ENCODE assay signal across 9 mouse cellular contexts in genomic region chr13:24318618-24319017, GRCm38 (mm10). TPM values are rescaled to one million over a fixed set of nuclear protein-coding genes. Genes with fewer than 3 reads are reported as not detected.
DNase-seq lines count a peak whose midpoint lies in the region; ATAC-seq and TF ChIP-seq lines count a peak whose summit lies in the region.
"Had no signal": no experiment of that assay in that cellular context is flagged by ENCODE, and none has a peak within 500 bp of the region (broad histone marks: within the 10 kb centered on the region; RNA-seq: fewer than 3 reads in every experiment).

No protein-coding gene starts in this region.

- H3K9ac ChIP-seq in lung, postnatal 0 days (replicated peaks; ENCODE audit: low read depth): no peak overlapping the region
- H3K9ac ChIP-seq: embryonic facial prominence, embryonic 12.5 days had no signal

- H3K36me3 ChIP-seq in lung, postnatal 0 days (ENCODE audit: insufficient read depth, low read length): no peaks in the 10 kb centered on the region
- H3K36me3 ChIP-seq: embryonic facial prominence, embryonic 12.5 days had no signal

- no peaks in the 10 kb centered on the region for H3K4me1 ChIP-seq in lung, postnatal 0 days (ENCODE audit: insufficient read depth, low read depth, low read length)
- H3K4me1 ChIP-seq: embryonic facial prominence, embryonic 12.5 days had no signal

- H3K4me2 ChIP-seq in lung, postnatal 0 days (replicated peaks; ENCODE audit: low read depth, low read length): no peak overlapping the region
- H3K4me2 ChIP-seq: embryonic facial prominence, embryonic 12.5 days had no signal

- H3K4me3 ChIP-seq in lung, postnatal 0 days (ENCODE audit: low read depth, low read length): no peak overlapping the region
- H3K4me3 ChIP-seq: embryonic facial prominence, embryonic 12.5 days had no signal

- intact Hi-C loops in heart, postnatal 10 days (cut with DNase I): no loop called here

- H3K27me3 ChIP-seq in lung, postnatal 0 days (replicated peaks; ENCODE audit: insufficient read depth, low read length): no peaks in the 10 kb centered on the region
- H3K27me3 ChIP-seq: embryonic facial prominence, embryonic 12.5 days had no signal

- no peak for TF ChIP-seq EP300 in lung, postnatal 0 days (IDR thresholded peaks at IDR 0.05)

- peak; percentile 74 for TF ChIP-seq CTCF in lung, postnatal 0 days (IDR thresholded peaks at IDR 0.05)

- WGBS in lung, postnatal 0 days: 11% methylated on average over 4 of the region's 4 CpGs

- H3K27ac ChIP-seq in lung, postnatal 0 days (ENCODE audit: low read length): no peak overlapping the region
- H3K27ac ChIP-seq: embryonic facial prominence, embryonic 12.5 days had no signal

- no peak for ATAC-seq in lung, postnatal 0 days

- no peaks in the 10 kb centered on the region for H3K9me3 ChIP-seq in lung, postnatal 0 days (ENCODE audit: low read length)
- H3K9me3 ChIP-seq: embryonic facial prominence, embryonic 12.5 days had no signal

- peak; percentile 34 to 61 for DNase-seq in heart, postnatal 10 days
- DNase-seq in heart, adult 8-10 months (ENCODE audit: low spot score): no peak
- DNase-seq in urinary bladder, postnatal 14 days (ENCODE audit: low spot score): peak; percentile 34
- DNase-seq in urinary bladder, postnatal 4 days (ENCODE audit: low spot score in 2 of 2): no peak
- DNase-seq in fibroblast of lung, adult 2 months (ENCODE audit: low read depth): peak; percentile 52
- peak; percentile 63 for DNase-seq in lung, postnatal 0 days (ENCODE audit: low spot score)
- no peak for DNase-seq in yolk sac, embryonic 10.5 days (ENCODE audit: low spot score)
- DNase-seq in gastrocnemius, postnatal 25 days: no peak

RNA-seq across cellular contexts. Expression of gene Cmah, which starts 8.6 kb away (rescaled TPM):
- 1 to 10 TPM; 2.0 to 2.3 TPM for total RNA-seq in heart, postnatal 10 days (2021)
- total RNA-seq in heart, adult 8-10 months (2022): 1 to 10 TPM; 2.6 to 4.1 (median 3.3) TPM
- polyA plus RNA-seq in lung, postnatal 0 days (2015; fragmentation: Nextera tagmentation; extraction: Ambion mirVana): 0.61 and 0.74 TPM in 2 replicates
- 1 to 10 TPM; 2.1 to 3.2 TPM for total RNA-seq in gastrocnemius, postnatal 25 days (2021)

RNA-seq across cellular contexts. Expression of gene Carmil1, which starts 38.0 kb away (rescaled TPM):
- total RNA-seq in heart, postnatal 10 days (2021): 10 to 100 TPM in 1 of 2 experiments, 1 to 10 TPM in 1; 4.5 to 10.9 TPM
- total RNA-seq in heart, adult 8-10 months (2022): 1 to 10 TPM; 5.1 to 9.4 (median 7.1) TPM
- polyA plus RNA-seq in lung, postnatal 0 days (2015; fragmentation: Nextera tagmentation; extraction: Ambion mirVana): 46.1 and 47.5 TPM in 2 replicates
- total RNA-seq in gastrocnemius, postnatal 25 days (2021): 1 to 10 TPM; 1.9 to 3.0 TPM

Comparison
In these comparisons a context has a peak if more than half of its experiments do, and no peak if none do; other contexts are left out.
1. DNase-seq: peak in heart, postnatal 10 days (2 of 2), urinary bladder, postnatal 14 days (single experiment), fibroblast of lung, adult 2 months (single experiment) and lung, postnatal 0 days (single experiment); none in heart, adult 8-10 months (single experiment), urinary bladder, postnatal 4 days (0 of 2), yolk sac, embryonic 10.5 days (single experiment) and gastrocnemius, postnatal 25 days (single experiment).